Mouse (Mus musculus) cerebellum, adult 8-10 months (tissue): ENCODE results near the gene Olfr955.
A peak's percentile ranks its signal among the peaks of the same experiment; 100 is the strongest.

Experiments
- DNase-seq: peaks from one replicate; pipeline ENCODE4 v3.0.0; 2022

Gene Olfr955

DNA sequence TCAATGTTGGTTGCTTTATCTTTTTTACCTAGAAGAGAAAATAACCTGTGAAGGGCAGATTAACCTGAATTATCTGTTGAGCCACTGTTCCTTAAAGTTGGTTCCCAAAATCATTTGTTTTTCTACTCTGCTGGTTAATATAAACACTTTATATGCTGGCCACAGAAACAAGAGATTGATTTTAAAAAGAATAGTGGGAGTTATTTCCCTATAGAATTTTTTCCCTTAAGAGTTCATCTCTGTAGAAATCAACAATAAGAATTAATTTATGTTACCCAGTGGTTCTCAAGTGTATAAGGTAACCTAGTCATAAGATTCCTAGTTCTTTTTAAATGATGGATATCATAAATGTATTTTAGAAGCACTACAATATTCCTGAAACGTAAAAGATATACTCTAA lies at the start of gene Olfr955:
Gene Olfr955, minus strand, starts transcription at position 101 of the 400 bp plus-strand sequence.
- DNase-seq, result no peak

DNA sequence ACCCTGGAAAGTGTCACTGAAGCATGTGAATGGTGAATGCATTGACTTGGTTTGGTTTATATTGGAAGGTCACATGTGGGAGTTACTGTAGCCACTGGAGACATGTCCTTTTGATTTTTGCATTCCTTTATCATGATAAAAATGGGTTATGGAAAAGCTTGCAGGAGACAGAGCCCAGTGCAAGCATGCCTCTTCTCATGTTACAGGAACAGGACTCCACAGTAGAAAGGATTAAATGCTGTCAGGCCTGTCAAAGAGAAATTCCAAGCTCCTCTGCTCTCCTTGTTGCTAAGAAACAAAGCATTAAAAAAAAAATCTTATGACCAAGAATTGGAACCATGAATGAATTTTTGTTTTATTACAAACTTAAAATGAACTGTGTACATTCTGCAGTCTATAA lies 46.9 kb upstream of the Olfr955 start:
- no peak for DNase-seq

DNA sequence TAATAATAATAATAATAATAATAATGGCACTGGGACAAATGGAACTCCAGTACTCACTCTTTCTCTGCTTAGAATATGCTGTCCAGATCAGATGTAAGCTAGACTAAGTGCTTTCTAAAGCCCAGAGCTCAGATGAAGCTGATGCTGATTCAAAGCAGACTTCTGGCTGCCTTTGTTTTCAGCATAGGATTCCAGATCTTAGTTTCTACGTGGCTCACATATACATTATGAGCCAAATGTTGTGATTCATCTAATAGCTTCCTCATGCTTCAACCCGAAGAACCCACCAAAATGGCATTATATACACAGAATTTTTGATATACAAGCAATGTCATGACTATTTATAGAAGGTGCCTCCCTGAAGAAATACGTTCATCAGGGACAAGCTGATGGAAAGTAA lies 43.8 kb upstream of the Olfr955 start, which contains the start of gene Olfr957:
Gene Olfr957, minus strand, starts transcription at position 279 of the 400 bp plus-strand sequence.
- no peak for DNase-seq

DNA sequence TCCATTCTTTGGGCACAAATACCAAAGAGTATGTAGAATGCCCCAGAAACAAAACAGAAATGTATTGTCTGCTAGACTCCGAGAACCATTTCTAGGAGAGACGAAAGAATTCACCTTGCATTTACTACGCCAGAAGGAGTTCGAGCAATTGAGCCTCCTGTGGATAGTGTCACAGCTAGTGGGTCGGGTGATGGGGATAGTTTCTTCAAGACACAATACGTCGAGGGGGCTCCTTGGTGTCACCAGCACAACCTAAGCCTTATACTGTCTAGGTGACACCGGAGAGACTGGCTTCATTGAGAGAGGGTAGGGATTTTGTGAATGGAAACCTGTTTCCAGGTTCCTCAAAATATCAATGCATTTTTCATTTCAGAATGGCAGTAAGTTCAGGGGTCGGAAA lies 37.7 kb upstream of the Olfr955 start:
- no peak for DNase-seq

DNA sequence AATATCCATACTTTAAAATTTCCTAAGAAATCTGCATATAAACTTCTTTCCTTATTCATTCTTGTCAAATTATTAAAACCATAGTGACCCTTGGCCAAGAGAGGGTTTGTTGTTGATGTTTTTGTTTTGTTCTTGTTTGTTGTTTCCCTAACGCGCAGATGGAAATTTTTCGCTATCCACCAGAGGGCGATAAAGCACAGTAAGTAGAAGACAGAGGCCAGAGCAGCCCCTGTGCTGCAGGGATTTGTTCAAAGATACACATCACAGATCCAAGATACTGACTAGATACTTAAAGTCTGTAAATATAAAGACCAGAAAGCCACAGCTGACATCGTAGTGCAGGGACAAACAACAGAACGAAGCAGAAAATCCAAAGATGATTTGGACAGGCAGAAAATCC lies 37.3 kb upstream of the Olfr955 start:
- DNase-seq, result peak; percentile 11

DNA sequence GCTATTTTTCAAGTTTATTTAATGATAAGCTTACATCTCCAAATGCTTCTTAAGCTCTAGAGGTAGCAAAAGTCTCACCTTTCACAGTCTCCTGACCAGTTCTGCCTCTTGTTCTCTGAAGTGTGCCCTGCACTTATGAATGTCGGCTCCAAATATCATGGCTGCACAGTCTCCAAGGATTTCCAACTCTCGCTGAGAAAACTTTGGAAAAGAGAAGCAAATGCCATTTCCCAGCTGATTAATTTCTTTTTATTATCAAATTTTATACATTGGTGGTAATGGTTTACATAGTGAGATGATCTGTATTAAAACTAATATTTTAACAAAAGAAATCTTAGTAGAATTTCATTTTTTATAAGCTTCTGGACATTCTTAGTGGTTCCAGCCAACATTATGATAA lies 22.2 kb upstream of the Olfr955 start, which contains the start of gene Olfr44:
Gene Olfr44, minus strand, starts transcription at position 101 of the 400 bp plus-strand sequence.
- DNase-seq, result no peak

DNA sequence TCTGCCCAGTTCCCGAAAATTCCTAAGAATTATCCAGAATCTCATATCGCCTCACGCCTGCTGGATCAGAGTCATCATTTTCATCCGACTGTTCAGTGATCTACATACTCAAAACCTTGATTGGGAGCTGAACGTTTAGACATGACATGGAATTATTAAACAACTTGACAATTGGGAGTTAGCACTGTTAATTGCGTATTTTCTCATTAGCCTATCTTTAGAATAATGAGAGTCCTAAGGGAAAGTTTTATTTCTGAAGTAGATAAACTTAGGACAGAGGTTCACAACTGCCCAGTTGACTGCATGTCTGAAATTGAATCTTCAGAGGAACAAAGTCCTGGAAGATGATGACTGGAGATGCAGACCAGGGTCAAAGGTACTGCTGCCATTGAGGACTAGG lies 15.3 kb downstream of the Olfr955 start, which contains the start of gene Olfr954:
Gene Olfr954, plus strand, starts transcription at position 301 of the 400 bp plus-strand sequence.
- no peak for DNase-seq

DNA sequence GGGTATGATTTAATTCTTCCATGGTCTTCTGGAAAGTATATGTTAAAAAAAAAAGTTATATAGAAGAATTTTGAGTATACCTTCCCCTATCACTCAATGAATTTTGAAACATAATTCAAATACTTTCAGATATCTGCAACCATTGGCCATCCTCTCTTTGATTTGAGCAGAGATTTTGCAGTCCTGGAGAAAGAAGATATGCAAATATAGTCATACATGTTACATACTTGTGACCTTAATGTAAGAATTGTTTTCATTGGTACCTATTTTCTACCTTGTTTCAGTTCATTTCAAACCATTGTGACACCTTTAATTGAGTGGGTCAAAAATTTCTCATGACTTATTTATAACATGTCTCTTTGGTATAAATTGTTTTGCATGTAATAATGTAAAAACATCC lies 44.7 kb downstream of the Olfr955 start, which contains the start of gene Olfr952:
Gene Olfr952, minus strand, starts transcription at position 101 of the 400 bp plus-strand sequence.
- no peak for DNase-seq
